Mouse (Mus musculus) heart, adult 2 months (tissue): ENCODE results near the gene Arhgap28. TPM values are rescaled to one million over a fixed set of nuclear protein-coding genes. Genes with fewer than 3 reads are reported as not detected.
"Not testable (repeated sequence)": the region's sequence is repeated elsewhere in the genome, so short reads cannot be mapped to it uniquely, and the experiment has no call there.

Experiments used
- DNase-seq, 2 experiments: peaks; one replicate each; pipeline ENCODE4 v3.0.0; 2021
- H3K27ac ChIP-seq: fragments of 200-600 bp; 2 replicates; pipeline ENCODE4 v1.8.1; 2022
- H3K27me3 ChIP-seq: fragments of 200-500 bp; 2 replicates; pipeline ENCODE4 v1.6.1; 2012; ENCODE audit warnings: mild to moderate bottlenecking, low read length, inconsistent platforms, mixed read lengths; ENCODE audit not compliant: control insufficient read depth, insufficient read depth
- H3K36me3 ChIP-seq: fragments of 200-500 bp; 2 replicates; pipeline ENCODE4 v1.6.1; 2012; ENCODE audit warnings: low read length, inconsistent platforms; ENCODE audit not compliant: control insufficient read depth, insufficient read depth
- H3K4me1 ChIP-seq: fragments of 200-500 bp; 2 replicates; pipeline ENCODE4 v1.6.1; 2011; ENCODE audit warnings: low read length; ENCODE audit not compliant: control insufficient read depth, insufficient read depth
- H3K4me3 ChIP-seq: fragments of 200-600 bp; 2 replicates; pipeline ENCODE4 v1.8.1; 2022
- H3K79me2 ChIP-seq: fragments of 200-500 bp; replicated peaks from 2 replicates; pipeline ENCODE4 v1.6.1; 2012; ENCODE audit warnings: mild to moderate bottlenecking, inconsistent platforms, low read length, moderate library complexity, mixed read lengths; ENCODE audit not compliant: control insufficient read depth, insufficient read depth
- H3K9ac ChIP-seq: fragments of 200-500 bp; 2 replicates; pipeline ENCODE4 v1.6.1; 2012; ENCODE audit warnings: low read depth, mild to moderate bottlenecking, control low read depth, inconsistent platforms, low read length, mixed read lengths
- CTCF ChIP-seq: fragments of 200-600 bp; IDR thresholded peaks from 2 replicates; pipeline ENCODE4 v1.8.1; 2022; ENCODE audit warnings: antibody characterized with exemption, mild to moderate bottlenecking, moderate library complexity
- EP300 ChIP-seq: fragments of 200-500 bp; IDR thresholded peaks from 2 replicates; pipeline ENCODE4 v1.6.1; 2011; ENCODE audit warnings: low read depth, low read length, control low read depth; ENCODE audit not compliant: insufficient read depth
- POLR2A ChIP-seq: fragments of 200-500 bp; IDR thresholded peaks from 2 replicates; pipeline ENCODE4 v1.6.1; 2011; ENCODE audit warnings: mild to moderate bottlenecking, low read depth, low read length, control low read depth; ENCODE audit not compliant: insufficient read depth
- WGBS: fragments of 180-500 bp; shearing (Covaris S2); methylation state at CpG from one replicate; pipeline ENCODE4 v1.1.7; 2018; 5-methylcytosine and 5-hydroxymethylcytosine counted together
- intact Hi-C: fragments of 180-260 bp; cut with DNase I; formaldehyde crosslinking; loops from one replicate; pipeline ENCODE4 v1.15.1; 2025
- polyA plus RNA-seq: library from polyadenylated mRNA; depleted of rRNA; stranded (reverse); fragments of >200 nt; gene quantifications from 2 replicates; pipeline ENCODE4 v1.2.3, GENCODE M21; 2012
- total RNA-seq, 2 experiments: library from RNA; stranded (reverse); gene quantifications; 2 replicates each; pipeline ENCODE4 v1.2.3; 2021

Arhgap28 gene
- total and polyA plus RNA-seq, 3 experiments, result 1.6 to 2.5 (median 1.9) TPM

GRCm38 (mm10) chr17:67866026-67866425 lies 137.9 kb downstream of the Arhgap28 start:
- DNase-seq, result peak in 1 of 2 experiments; percentile 17
- WGBS, result 70% methylated on average over 9 of the region's 9 CpGs
- no peaks in the 10 kb centered on the region for H3K27me3 ChIP-seq
- no peak overlapping the region for H3K4me3 ChIP-seq
- no peaks in the 10 kb centered on the region for H3K79me2 ChIP-seq
- no peak for TF ChIP-seq POLR2A
- TF ChIP-seq EP300, result no peak
- no peak for TF ChIP-seq CTCF
- intact Hi-C loops, result loop anchor here (10.0 kb wide), 2 partner anchors 989 to 1239 kb away; no protein-coding TSS in a partner anchor
- no peak overlapping the region for H3K9ac ChIP-seq
- H3K4me1 ChIP-seq, result peaks cover 3% of the 10 kb centered on the region
- no peak overlapping the region for H3K27ac ChIP-seq
- H3K36me3 ChIP-seq, result no peaks in the 10 kb centered on the region

- TF ChIP-seq EP300, result no peak
- TF ChIP-seq CTCF, result no peak
- no peak for TF ChIP-seq POLR2A
- H3K27me3 ChIP-seq, result no peaks in the 10 kb centered on the region
- H3K36me3 ChIP-seq, result no peaks in the 10 kb centered on the region
- H3K79me2 ChIP-seq, result no peaks in the 10 kb centered on the region
- no peaks in the 10 kb centered on the region for H3K4me1 ChIP-seq
- H3K4me3 ChIP-seq, result no peak overlapping the region
- H3K27ac ChIP-seq, result no peak overlapping the region
- no peak overlapping the region for H3K9ac ChIP-seq
- WGBS, result 81% methylated on average over 3 of the region's 3 CpGs
- DNase-seq, result no peak
- intact Hi-C loops, result loop anchor here (10.0 kb wide), 2 partner anchors 990 to 1240 kb away; no protein-coding TSS in a partner anchor
Observed at GRCm38 (mm10) chr17:67864912-67865311, 139.0 kb downstream of the Arhgap28 start.

DNA sequence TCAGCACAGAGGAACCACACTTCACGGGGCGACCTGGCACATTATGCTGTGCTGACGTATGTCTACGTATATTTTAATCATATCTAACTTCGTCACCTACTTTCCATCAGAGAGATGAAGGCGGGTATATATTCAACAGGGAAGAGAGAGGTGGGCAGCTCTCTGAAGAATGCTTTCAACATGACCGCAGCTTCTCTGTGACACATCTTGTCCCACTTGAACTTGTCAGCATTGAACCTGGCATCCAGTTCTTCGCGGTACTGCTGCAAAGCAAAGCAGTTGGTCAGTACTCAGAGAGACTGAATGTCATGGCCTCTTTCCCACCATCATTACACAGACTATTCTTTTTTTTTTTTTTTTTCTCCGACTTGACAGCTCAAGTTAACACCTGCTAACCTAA lies 139.6 kb downstream of the Arhgap28 start:
- intact Hi-C loops, result loop anchor here (10.0 kb wide), 2 partner anchors 990 to 1240 kb away; no protein-coding TSS in a partner anchor
- Histone ChIP-seq H3K79me2 (no peaks in the 10 kb centered on the region), H3K27ac (no peak overlapping the region), H3K9ac (no peak overlapping the region), H3K27me3 (no peaks in the 10 kb centered on the region), H3K4me3 (no peak overlapping the region), H3K4me1 (no peaks in the 10 kb centered on the region), H3K36me3 (no peaks in the 10 kb centered on the region)
- WGBS, result 72% methylated on average over 10 of the region's 10 CpGs
- DNase-seq, result no peak
- TF ChIP-seq CTCF, result no peak

GRCm38 (mm10) chr17:67861744-67862535 lies 142.0 kb downstream of the Arhgap28 start:
- Histone ChIP-seq H3K9ac (no peak overlapping the region), H3K79me2 (no peaks in the 10 kb centered on the region), H3K36me3 (no peaks in the 10 kb centered on the region), H3K27me3 (no peaks in the 10 kb centered on the region), H3K27ac (no peak overlapping the region), H3K4me1 (no peaks in the 10 kb centered on the region), H3K4me3 (no peak overlapping the region)
- intact Hi-C loops, result loop anchor here (2.0 to 10.0 kb wide), 3 partner anchors 305 to 1243 kb away; no protein-coding TSS in a partner anchor
- TF ChIP-seq EP300 (peak; percentile 79; the same call in 1 of the 2 replicates), POLR2A (no peak), CTCF (no peak; the same call in 1 of the 2 replicates)
- peak; percentile 38 to 65 for DNase-seq
- WGBS, result 76% methylated on average over 16 of the region's 16 CpGs

GRCm38 (mm10) chr17:67861080-67861630 lies 142.8 kb downstream of the Arhgap28 start:
- WGBS, result 88% methylated on average over 10 of the region's 10 CpGs

GRCm38 (mm10) chr17:67841494-67841893 lies 162.4 kb downstream of the Arhgap28 start:
- H3K9ac ChIP-seq, H3K4me1 ChIP-seq, H3K79me2 ChIP-seq, intact Hi-C loops, DNase-seq, H3K27ac ChIP-seq, H3K4me3 ChIP-seq, H3K27me3 ChIP-seq, H3K36me3 ChIP-seq: not testable (repeated sequence)
- WGBS, result 90% methylated on average over 2 of the region's 2 CpGs

More at GRCm38 (mm10) chr17:67861080-67861630, 142.8 kb downstream of the Arhgap28 start:
- TF ChIP-seq EP300, result no peak
- no peak for TF ChIP-seq CTCF
- no peak for TF ChIP-seq POLR2A
- Histone ChIP-seq H3K27ac (no peak overlapping the region), H3K4me3 (no peak overlapping the region), H3K9ac (no peak overlapping the region), H3K36me3 (no peaks in the 10 kb centered on the region), H3K79me2 (no peaks in the 10 kb centered on the region), H3K4me1 (no peaks in the 10 kb centered on the region), H3K27me3 (no peaks in the 10 kb centered on the region)
- intact Hi-C loops, result loop anchor here (10.0 kb wide), 2 partner anchors 994 to 1244 kb away; no protein-coding TSS in a partner anchor
- DNase-seq, result no peak
